Mouse (Mus musculus): ENCODE data around the gene Fbxw7. TPM values are rescaled to one million over a fixed set of nuclear protein-coding genes. Genes with fewer than 3 reads are reported as not detected.

Gene Fbxw7
- total and polyA plus RNA-seq, 3 experiments = 28.5 to 31.3 (median 29.8) TPM

GRCm38 (mm10) chr3:84936252-84936651, 121.2 kb downstream of the Fbxw7 start:
- no peak overlapping the region for H3K9ac ChIP-seq (ENCODE audit: insufficient read depth, low read depth)
- no peaks in the 10 kb centered on the region for H3K27me3 ChIP-seq (replicated peaks)
- H3K36me3 ChIP-seq (replicated peaks in 1 of 2; ENCODE audit: control insufficient read depth in 1 of 2, insufficient read depth in 1 of 2, low read length in 1 of 2) = peaks cover 0 to 8% of the 10 kb centered on the region in 2 experiments
- no peak overlapping the region for H3K27ac ChIP-seq (ENCODE audit: insufficient read depth, low read depth)
- no peak for TF ChIP-seq POLR2AphosphoS2 (IDR thresholded peaks at IDR 0.05; ENCODE audit: low read depth, low read length)
- peak; percentile 54 for TF ChIP-seq SMC3 (IDR thresholded peaks at IDR 0.05; ENCODE audit: low read depth, low read length)
- peak in 1 of 2 experiments; percentile 64; a peak in 2 of 4 replicates for TF ChIP-seq CTCF (conservative IDR thresholded peaks at IDR 0.05 in 1 of 2, IDR thresholded peaks at IDR 0.05 in 1 of 2; ENCODE audit: low read depth in 2 of 2, low read length in 2 of 2)
- TF ChIP-seq RAD21 (IDR thresholded peaks at IDR 0.05; ENCODE audit: low read depth, low read length) = peak; percentile 82
- TF ChIP-seq ZC3H11A (IDR thresholded peaks at IDR 0.05; ENCODE audit: low read depth, low read length) = peak; percentile 2; the same call in 1 of the 2 replicates
- in situ Hi-C loops (cut with MboI; ENCODE audit: low pct_ligation_motif_present, low pct_unique_long_range_greater_than_20kb, low sequenced_read_pairs) = loop anchor here (25.0 kb wide), 2 partner anchors 351 to 626 kb away; partner anchors contain the start of gene Gatb
- H3K9me3 ChIP-seq (replicated peaks; ENCODE audit: low read length) = no peaks in the 10 kb centered on the region
- no peak overlapping the region for H3K4me2 ChIP-seq (ENCODE audit: insufficient read depth, low read depth, poor library complexity, severe bottlenecking)
- dilution Hi-C loops (cut with MboI; ENCODE audit: extremely low pct_ligation_motif_present, extremely low pct_unique_long_range_greater_than_20kb, low sequenced_read_pairs) = no loop called here
- no peaks in the 10 kb centered on the region for H3K79me2 ChIP-seq (replicated peaks; ENCODE audit: control insufficient read depth, extremely low read depth, insufficient read depth, poor library complexity, severe bottlenecking)
- no peak overlapping the region for H3K4me3 ChIP-seq (replicated peaks in 1 of 3; ENCODE audit: low read depth in 2 of 3, low read length in 2 of 3, poor library complexity in 1 of 3)
- peaks cover 3 to 29% of the 10 kb centered on the region in 2 experiments; a peak in 3 of 4 replicates for H3K4me1 ChIP-seq (ENCODE audit: control insufficient read depth in 1 of 2, insufficient read depth in 2 of 2)
- peak; percentile 30 for DNase-seq (ENCODE audit: extremely low read depth)

- no peak for TF ChIP-seq E2F4 (IDR thresholded peaks at IDR 0.05; ENCODE audit: insufficient replicate concordance, low read depth, low read length)
- no peak for TF ChIP-seq HCFC1 (IDR thresholded peaks at IDR 0.05; ENCODE audit: low read depth, low read length)
- TF ChIP-seq USF2 (conservative IDR thresholded peaks at IDR 0.05; ENCODE audit: low read depth, low read length) = no peak
- no peak for TF ChIP-seq POLR2A (IDR thresholded peaks at IDR 0.05; ENCODE audit: low read depth, low read length)
- TF ChIP-seq PAX5 (IDR thresholded peaks at IDR 0.05; ENCODE audit: low read length) = no peak
- no peak for TF ChIP-seq ETS1 (conservative IDR thresholded peaks at IDR 0.05; ENCODE audit: low read depth, low read length)
- TF ChIP-seq KAT2A (IDR thresholded peaks at IDR 0.05; ENCODE audit: insufficient replicate concordance, low read length) = no peak
- TF ChIP-seq CHD2 (IDR thresholded peaks at IDR 0.05; ENCODE audit: low read length) = no peak
- TF ChIP-seq GABPA (IDR thresholded peaks at IDR 0.05; ENCODE audit: insufficient replicate concordance, low read depth, low read length) = no peak
- TF ChIP-seq JUND (conservative IDR thresholded peaks at IDR 0.05; ENCODE audit: low read depth, low read length) = no peak
- no peak for TF ChIP-seq UBTF (IDR thresholded peaks at IDR 0.05; ENCODE audit: low read depth, low read length)
- TF ChIP-seq ZKSCAN1 (IDR thresholded peaks at IDR 0.05; ENCODE audit: borderline replicate concordance, low read depth, low read length) = no peak
- Histone ChIP-seq H3K27ac (ENCODE audit: insufficient read depth, low read depth) (no peak overlapping the region), H3K4me2 (ENCODE audit: insufficient read depth, low read depth, poor library complexity, severe bottlenecking) (no peak overlapping the region), H3K9ac (ENCODE audit: insufficient read depth, low read depth) (no peak overlapping the region), H3K4me1 (ENCODE audit: control insufficient read depth in 1 of 2, insufficient read depth in 2 of 2) (peaks cover 3 to 22% of the 10 kb centered on the region in 2 experiments; a peak in 3 of 4 replicates), H3K36me3 (replicated peaks in 1 of 2; ENCODE audit: control insufficient read depth in 1 of 2, insufficient read depth in 1 of 2, low read length in 1 of 2) (peaks cover 0 to 9% of the 10 kb centered on the region in 2 experiments), H3K27me3 (replicated peaks) (no peaks in the 10 kb centered on the region), H3K9me3 (replicated peaks; ENCODE audit: low read length) (no peaks in the 10 kb centered on the region), H3K79me2 (replicated peaks; ENCODE audit: control insufficient read depth, extremely low read depth, insufficient read depth, poor library complexity, severe bottlenecking) (no peaks in the 10 kb centered on the region), H3K4me3 (replicated peaks in 1 of 3; ENCODE audit: low read depth in 2 of 3, low read length in 2 of 3, poor library complexity in 1 of 3) (no peak overlapping the region)
- dilution Hi-C loops (cut with MboI; ENCODE audit: extremely low pct_ligation_motif_present, extremely low pct_unique_long_range_greater_than_20kb, low sequenced_read_pairs) = no loop called here
- in situ Hi-C loops (cut with MboI; ENCODE audit: low pct_ligation_motif_present, low pct_unique_long_range_greater_than_20kb, low sequenced_read_pairs) = loop anchor here (25.0 kb wide), 2 partner anchors 350 to 625 kb away; partner anchors contain the start of gene Gatb
- DNase-seq (ENCODE audit: extremely low read depth) = no peak
These were observed 121.9 kb downstream of the Fbxw7 start for GRCm38 (mm10) chr3:84936956-84937355.

Data from CH12.LX (cell line).